Mouse (Mus musculus) liver, embryonic 14.5 days (tissue): Measurements from ENCODE around the gene Cacna1a. TPM values are rescaled to one million over a fixed set of nuclear protein-coding genes. Genes with fewer than 3 reads are reported as not detected.

Experiments used
- ATAC-seq: fragments of 200-750 bp; cut with Nextera tagmentation; 2 replicates; pipeline ENCODE4 v1.8.0; 2017; ENCODE audit warnings: moderate number of reproducible peaks, mild to moderate bottlenecking, moderate library complexity; ENCODE audit not compliant: insufficient read depth
- DNase-seq, 3 experiments: peaks; one replicate each; pipeline ENCODE4 v3.0.0-alpha.2; 2012 to 2013; ENCODE audit warnings: low read depth in 3 of 3, low spot score in 3 of 3
- H3K27ac ChIP-seq: fragments of 300-500 bp; sonication (generic); 2 replicates; pipeline ENCODE4 v1.5.1; 2014; ENCODE audit warnings: moderate library complexity, mild to moderate bottlenecking, control low read depth, inconsistent platforms
- H3K27me3 ChIP-seq: fragments of 300-500 bp; sonication (generic); 2 replicates; pipeline ENCODE4 v1.6.1; 2014; ENCODE audit warnings: mild to moderate bottlenecking, low read length, moderate library complexity; ENCODE audit not compliant: control insufficient read depth, insufficient read depth
- H3K36me3 ChIP-seq: fragments of 300-500 bp; sonication (generic); replicated peaks from 2 replicates; pipeline ENCODE4 v1.6.1; 2014; ENCODE audit warnings: low read depth; ENCODE audit not compliant: control insufficient read depth, insufficient read depth
- H3K4me1 ChIP-seq, 2 experiments: fragments of 200-500 bp in 1 of 2; fragments of 300-500 bp in 1 of 2; sonication (generic) in 1 of 2; replicated peaks; 2 replicates each; pipeline ENCODE4 v1.6.1; 2012 to 2014; ENCODE audit warnings: antibody characterized with exemption in 1 of 2, inconsistent platforms in 1 of 2, low read length in 1 of 2; ENCODE audit not compliant: control insufficient read depth in 2 of 2, insufficient read depth in 2 of 2
- H3K4me2 ChIP-seq: fragments of 300-500 bp; sonication (generic); 2 replicates; pipeline ENCODE4 v1.6.1; 2014; ENCODE audit warnings: low read depth, mild to moderate bottlenecking, control low read depth, moderate library complexity
- H3K4me3 ChIP-seq, 2 experiments: fragments of 200-500 bp in 1 of 2; fragments of 300-500 bp in 1 of 2; sonication (generic) in 1 of 2; 2 replicates each; pipeline ENCODE4 v1.5.1; 2012 to 2014; ENCODE audit warnings: low read depth in 2 of 2, low read length in 2 of 2, mild to moderate bottlenecking in 2 of 2, control low read depth in 1 of 2, inconsistent platforms in 1 of 2, moderate library complexity in 1 of 2; ENCODE audit not compliant: insufficient read depth in 1 of 2
- H3K9ac ChIP-seq: fragments of 300-500 bp; sonication (generic); replicated peaks from 2 replicates; pipeline ENCODE4 v1.6.1; 2014; ENCODE audit warnings: mild to moderate bottlenecking, control low read depth, moderate library complexity
- H3K9me3 ChIP-seq: fragments of 300-500 bp; sonication (generic); 2 replicates; pipeline ENCODE4 v1.6.1; 2016; ENCODE audit warnings: low read length, mixed read lengths; ENCODE audit not compliant: control insufficient read depth
- CTCF ChIP-seq: IDR thresholded peaks from 2 replicates; pipeline ENCODE4 v1.5.1; 2016; ENCODE audit warnings: antibody characterized with exemption, low read depth, control low read depth
- EP300 ChIP-seq: IDR thresholded peaks from 2 replicates; pipeline ENCODE4 v1.6.1; 2016; ENCODE audit warnings: antibody characterized with exemption, low read depth
- WGBS: fragments of 180-500 bp; shearing (Covaris S2); extraction: QIAGEN DNeasy Blood & Tissue Kit; methylation state at CpG from one replicate; pipeline ENCODE4 v1.1.7; 2014; ENCODE audit not compliant: insufficient replicate concordance; 5-methylcytosine and 5-hydroxymethylcytosine counted together
- polyA plus RNA-seq, 2 experiments: library from polyadenylated mRNA; depleted of rRNA in 1 of 2; stranded (reverse) in 1 of 2; unstranded in 1 of 2; fragments of >200 nt; fragmentation: Nextera tagmentation in 1 of 2; extraction: Ambion mirVana in 1 of 2; gene quantifications; 2 replicates each; pipeline versions ENCODE4 v1.2.1 to v1.2.3; 2012 to 2014

Cacna1a gene
- polyA plus RNA-seq, 2 experiments, result 0.61 to 1.5 TPM

DNA sequence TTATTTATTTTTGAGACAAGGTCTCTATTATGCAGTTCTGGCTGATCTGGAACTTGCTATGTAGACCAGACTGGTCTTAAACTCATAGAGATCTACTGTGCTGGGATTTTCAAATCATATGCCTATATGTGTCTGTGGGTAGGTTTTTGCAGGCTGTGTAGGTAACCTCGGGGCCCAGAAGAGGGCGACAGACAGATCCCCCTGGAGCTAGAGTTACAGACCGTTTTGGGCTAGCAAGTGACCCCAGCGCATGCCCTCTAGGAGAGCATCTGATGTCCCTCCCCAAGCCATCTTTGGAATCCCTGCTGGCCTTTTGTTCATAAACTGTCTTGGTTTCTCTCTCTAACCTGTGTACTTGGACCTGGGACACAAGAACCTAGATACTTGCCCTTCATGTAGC is 266.4 kb downstream of the Cacna1a start:
- WGBS, result 26% methylated on average over 4 of the region's 4 CpGs
- no peaks in the 10 kb centered on the region for H3K9me3 ChIP-seq
- no peak overlapping the region for H3K4me2 ChIP-seq
- DNase-seq (no peak), ATAC-seq (no peak)
- TF ChIP-seq CTCF (peak; percentile 57), EP300 (no peak)
- no peaks in the 10 kb centered on the region for H3K36me3 ChIP-seq
- H3K4me1 ChIP-seq, result peaks cover 22 to 34% of the 10 kb centered on the region in 2 experiments
- no peak overlapping the region for H3K27ac ChIP-seq
- no peak overlapping the region for H3K9ac ChIP-seq
- H3K27me3 ChIP-seq, result peaks cover 3% of the 10 kb centered on the region; the same call in 1 of the 2 replicates
- no peak overlapping the region for H3K4me3 ChIP-seq

DNA sequence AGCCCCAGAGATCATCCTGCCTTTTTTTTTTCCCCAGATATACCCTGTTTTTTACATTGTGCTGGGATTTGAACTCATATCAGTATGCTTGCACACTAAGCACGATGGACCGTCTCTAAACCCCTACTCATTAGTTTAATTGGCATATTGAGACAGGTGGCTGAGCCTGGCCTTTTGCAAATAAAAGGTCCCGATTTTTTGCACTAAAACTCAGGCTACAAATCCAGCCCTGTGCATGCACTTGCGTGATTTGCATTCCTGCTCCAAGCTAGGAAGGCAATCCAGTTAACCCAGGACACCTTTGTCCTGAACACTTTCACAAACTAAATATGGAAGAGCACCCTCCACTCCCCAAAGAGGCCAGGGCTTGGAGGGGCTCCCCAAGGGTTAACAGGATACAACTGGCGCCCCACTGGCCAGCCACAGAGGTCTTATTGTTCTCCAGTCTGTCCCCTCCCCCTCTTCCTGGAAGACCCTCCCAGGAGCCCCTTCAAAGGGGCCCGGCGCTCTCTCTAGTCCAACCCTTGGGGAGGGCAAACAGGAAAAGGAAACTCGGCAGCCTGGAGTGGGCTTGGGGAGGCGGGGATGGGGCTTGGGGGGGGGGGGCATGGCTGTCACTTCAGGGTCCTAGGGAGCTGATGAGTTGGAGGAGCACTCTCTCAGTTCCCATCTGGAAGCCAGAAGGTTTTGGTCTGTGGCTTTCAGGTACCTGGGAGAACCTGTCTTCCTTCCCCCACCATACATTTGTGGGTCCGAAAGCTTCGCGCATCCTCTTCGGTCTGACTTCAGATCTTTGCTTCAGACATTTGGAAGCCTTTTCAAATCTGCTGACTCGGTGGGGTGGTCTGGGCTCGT is 267.3 kb downstream of the Cacna1a start:
- whole genome bisulfite sequencing, result 12% methylated on average over 15 of the region's 15 CpGs
- H3K4me1 ChIP-seq, result peaks cover 25 to 40% of the 10 kb centered on the region in 2 experiments
- TF ChIP-seq EP300 (no peak), CTCF (no peak)

DNA sequence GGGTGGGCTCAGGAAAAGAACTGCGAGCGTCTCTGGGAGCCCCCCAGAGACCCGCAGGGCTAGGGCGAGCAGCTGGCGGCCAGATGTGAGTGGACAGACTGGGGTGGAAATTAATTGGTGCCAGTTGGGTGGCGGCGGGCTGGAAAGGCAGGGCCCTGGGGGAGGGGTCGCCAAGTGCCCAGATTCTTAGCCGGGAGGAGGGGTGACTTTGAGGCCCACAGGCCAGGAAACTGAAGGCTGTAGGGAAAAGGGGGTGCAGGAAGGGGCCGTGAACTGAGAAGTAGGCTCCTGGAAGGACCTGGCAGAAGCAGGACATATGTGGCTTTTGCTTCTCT is 267.9 kb downstream of the Cacna1a start:
- Histone ChIP-seq H3K36me3 (no peaks in the 10 kb centered on the region), H3K27me3 (peaks cover 3% of the 10 kb centered on the region; the same call in 1 of the 2 replicates), H3K27ac (peak overlapping the region; percentile 23; the same call in 1 of the 2 replicates), H3K9me3 (no peaks in the 10 kb centered on the region), H3K9ac (peak overlapping the region; percentile 64), H3K4me1 (peaks cover 31 to 44% of the 10 kb centered on the region in 2 experiments), H3K4me3 (peak overlapping the region; percentile 41 to 50), H3K4me2 (peak overlapping the region; percentile 93)
- 9% methylated on average over 10 of the region's 10 CpGs for WGBS
- ATAC-seq, result no peak
- DNase-seq, result no peak
- TF ChIP-seq CTCF (no peak), EP300 (no peak)

More for the DNA sequence above, 267.3 kb downstream of the Cacna1a start:
- DNase-seq, result no peak
- Histone ChIP-seq H3K9me3 (no peaks in the 10 kb centered on the region), H3K27ac (no peak overlapping the region), H3K4me3 (peak overlapping the region; percentile 41 to 50), H3K9ac (peak overlapping the region; percentile 64), H3K36me3 (no peaks in the 10 kb centered on the region), H3K4me2 (peak overlapping the region; percentile 93), H3K27me3 (peaks cover 3% of the 10 kb centered on the region; the same call in 1 of the 2 replicates)
- no peak for ATAC-seq

DNA sequence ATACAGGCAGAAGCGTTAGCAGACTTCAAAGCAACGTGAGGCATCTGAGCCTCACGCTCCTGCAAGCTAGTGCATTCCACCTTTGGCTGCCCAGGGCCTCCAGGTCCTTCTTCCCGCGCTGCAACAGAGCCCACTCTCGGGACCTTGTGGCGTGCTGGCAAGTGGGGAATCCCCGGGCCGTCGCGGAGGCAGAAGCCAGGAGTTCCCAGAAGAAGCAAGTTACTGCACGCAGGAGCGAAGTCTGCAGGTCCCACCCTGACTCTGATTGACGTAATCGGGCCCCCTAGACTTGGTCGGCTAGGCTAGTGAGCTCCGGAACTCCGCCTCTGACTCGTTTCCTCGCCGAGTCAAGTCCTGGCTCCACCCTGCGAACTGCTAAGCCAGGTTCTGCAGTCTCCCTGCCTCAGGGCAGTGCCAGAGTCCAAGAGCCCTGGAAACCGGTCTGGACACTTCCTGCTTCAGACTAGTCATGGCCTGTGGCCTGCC is 268.4 kb downstream of the Cacna1a start:
- Histone ChIP-seq H3K4me1 (peaks cover 32 to 44% of the 10 kb centered on the region in 2 experiments), H3K9me3 (no peaks in the 10 kb centered on the region), H3K36me3 (no peaks in the 10 kb centered on the region), H3K27me3 (peaks cover 3% of the 10 kb centered on the region; the same call in 1 of the 2 replicates), H3K9ac (peak overlapping the region; percentile 64), H3K27ac (peak overlapping the region; percentile 23), H3K4me2 (peak overlapping the region; percentile 93), H3K4me3 (peak overlapping the region; percentile 41 to 50)
- TF ChIP-seq EP300, result no peak
- no peak for TF ChIP-seq CTCF
- 0% methylated on average over 23 of the region's 23 CpGs for WGBS
- ATAC-seq, result peak; percentile 63
- DNase-seq, result peak; percentile 62 to 82 (median 64)

DNA sequence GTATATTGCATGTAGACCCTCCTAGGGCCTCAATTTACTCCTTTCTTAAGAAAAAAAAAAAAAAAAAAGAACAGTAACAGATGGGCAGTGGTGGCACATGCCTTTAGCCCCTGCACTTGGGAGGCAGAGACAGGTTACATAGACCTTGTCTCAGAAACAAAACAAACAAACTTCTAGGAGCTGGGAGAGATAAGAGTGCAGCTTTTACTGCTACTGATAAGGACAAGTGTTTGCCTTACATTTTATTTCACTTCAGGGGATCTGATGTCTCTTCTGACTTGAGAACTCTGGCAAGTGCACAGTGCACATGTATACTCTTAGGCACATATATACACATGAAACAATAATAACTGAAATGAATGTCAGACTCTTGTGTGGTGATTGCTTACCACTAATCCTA is 269.0 kb downstream of the Cacna1a start:
- Histone ChIP-seq H3K9me3 (no peaks in the 10 kb centered on the region), H3K27ac (peak overlapping the region; percentile 5; the same call in 1 of the 2 replicates), H3K27me3 (peaks cover 3% of the 10 kb centered on the region; the same call in 1 of the 2 replicates), H3K4me1 (peaks cover 32 to 44% of the 10 kb centered on the region in 2 experiments), H3K4me3 (no peak overlapping the region; a peak in 1 of 4 replicates), H3K4me2 (peak overlapping the region; percentile 93), H3K9ac (peak overlapping the region; percentile 64), H3K36me3 (no peaks in the 10 kb centered on the region)
- no peak for ATAC-seq
- no peak for TF ChIP-seq CTCF
- no peak for TF ChIP-seq EP300
- DNase-seq, result no peak
